ENCODE assay signal across 8 mouse cellular contexts in genomic region chr8:46552441-46552765, GRCm38 (mm10). TPM values are rescaled to one million over a fixed set of nuclear protein-coding genes. Genes with fewer than 3 reads are reported as not detected.
DNase-seq lines count a peak whose midpoint lies in the region; ATAC-seq and TF ChIP-seq lines count a peak whose summit lies in the region.

No protein-coding gene starts in this region.

- 3% methylated on average over 10 of the region's 10 CpGs for WGBS in embryonic facial prominence, embryonic 12.5 days
- 3% methylated on average over 10 of the region's 10 CpGs for WGBS in hindbrain, embryonic 14.5 days
- WGBS in liver, postnatal 0 days (ENCODE audit: insufficient replicate concordance), result 2% methylated on average over 10 of the region's 10 CpGs
- 3% methylated on average over 10 of the region's 10 CpGs for WGBS in stomach, embryonic 16.5 days

- no peaks in the 10 kb centered on the region for H3K9me3 ChIP-seq in E14TG2a.4 (ENCODE audit: low read length)
- H3K9me3 ChIP-seq in embryonic facial prominence, embryonic 12.5 days, result no peaks in the 10 kb centered on the region
- H3K9me3 ChIP-seq in hindbrain, embryonic 14.5 days (ENCODE audit: control insufficient read depth, low read length), result no peaks in the 10 kb centered on the region
- no peaks in the 10 kb centered on the region for H3K9me3 ChIP-seq in liver, postnatal 0 days (ENCODE audit: low read length)
- no peaks in the 10 kb centered on the region for H3K9me3 ChIP-seq in stomach, embryonic 16.5 days (replicated peaks; ENCODE audit: control insufficient read depth, low read length)

- DNase-seq in cerebellum, adult 11-12 months, result peak; percentile 57
- no peak for DNase-seq in cerebellum, postnatal 4 days (ENCODE audit: low spot score in 2 of 2)
- no peak for DNase-seq in hindbrain, embryonic 14.5 days (ENCODE audit: low spot score)
- DNase-seq in liver, postnatal 0 days, result peak; percentile 76
- DNase-seq in left cerebral cortex, adult 11 months (ENCODE audit: low spot score), result no peak

- TF ChIP-seq CTCF in E14TG2a.4 (conservative IDR thresholded peaks at IDR 0.05; ENCODE audit: low read length), result no peak
- no peak for TF ChIP-seq CTCF in liver, postnatal 0 days (IDR thresholded peaks at IDR 0.05; ENCODE audit: low read depth)

- H3K9ac ChIP-seq in embryonic facial prominence, embryonic 12.5 days, result peak overlapping the region; percentile 55
- H3K9ac ChIP-seq in hindbrain, embryonic 14.5 days, result peak overlapping the region; percentile 45
- peak overlapping the region; percentile 69 for H3K9ac ChIP-seq in liver, postnatal 0 days (replicated peaks)
- peak overlapping the region; percentile 79 for H3K9ac ChIP-seq in stomach, embryonic 16.5 days (ENCODE audit: low read length)

- H3K27me3 ChIP-seq in E14TG2a.4 (ENCODE audit: insufficient read depth, low read length), result no peaks in the 10 kb centered on the region
- no peaks in the 10 kb centered on the region for H3K27me3 ChIP-seq in embryonic facial prominence, embryonic 12.5 days
- H3K27me3 ChIP-seq in hindbrain, embryonic 14.5 days (ENCODE audit: control insufficient read depth, insufficient read depth, low read length), result no peaks in the 10 kb centered on the region
- H3K27me3 ChIP-seq in liver, postnatal 0 days (ENCODE audit: insufficient read depth, low read length), result no peaks in the 10 kb centered on the region
- H3K27me3 ChIP-seq in stomach, embryonic 16.5 days (ENCODE audit: control insufficient read depth, insufficient read depth, low read length), result no peaks in the 10 kb centered on the region

- peak overlapping the region; percentile 96 for H3K4me3 ChIP-seq in E14TG2a.4 (replicated peaks; ENCODE audit: low read length)
- peak overlapping the region; percentile 71 for H3K4me3 ChIP-seq in embryonic facial prominence, embryonic 12.5 days
- H3K4me3 ChIP-seq in hindbrain, embryonic 14.5 days (replicated peaks; ENCODE audit: low read length), result peak overlapping the region; percentile 60
- H3K4me3 ChIP-seq in liver, postnatal 0 days (ENCODE audit: low read depth, low read length), result peak overlapping the region; percentile 73
- peak overlapping the region; percentile 87 for H3K4me3 ChIP-seq in stomach, embryonic 16.5 days (replicated peaks; ENCODE audit: low read length)

- TF ChIP-seq EP300 in liver, postnatal 0 days (IDR thresholded peaks at IDR 0.05; ENCODE audit: low read depth), result no peak

- H3K36me3 ChIP-seq in E14TG2a.4 (ENCODE audit: insufficient read depth, low read length), result peaks cover 27% of the 10 kb centered on the region
- peaks cover 12% of the 10 kb centered on the region; the same call in 1 of the 2 replicates for H3K36me3 ChIP-seq in embryonic facial prominence, embryonic 12.5 days
- H3K36me3 ChIP-seq in hindbrain, embryonic 14.5 days (replicated peaks; ENCODE audit: control insufficient read depth, insufficient read depth), result no peaks in the 10 kb centered on the region
- peaks cover 11% of the 10 kb centered on the region; the same call in 1 of the 2 replicates for H3K36me3 ChIP-seq in liver, postnatal 0 days (replicated peaks; ENCODE audit: insufficient read depth, low read length)
- peaks cover 6% of the 10 kb centered on the region; the same call in 1 of the 2 replicates for H3K36me3 ChIP-seq in stomach, embryonic 16.5 days (ENCODE audit: control insufficient read depth, insufficient read depth, low read length)

- no peak overlapping the region for H3K27ac ChIP-seq in embryonic facial prominence, embryonic 12.5 days
- no peak overlapping the region for H3K27ac ChIP-seq in hindbrain, embryonic 14.5 days
- peak overlapping the region; percentile 82 for H3K27ac ChIP-seq in liver, postnatal 0 days (ENCODE audit: low read depth)
- peak overlapping the region; percentile 57; the same call in 1 of the 2 replicates for H3K27ac ChIP-seq in stomach, embryonic 16.5 days (ENCODE audit: low read length)

- peaks cover 22% of the 10 kb centered on the region for H3K4me1 ChIP-seq in E14TG2a.4 (replicated peaks; ENCODE audit: low read depth, low read length)
- peaks cover 11% of the 10 kb centered on the region for H3K4me1 ChIP-seq in embryonic facial prominence, embryonic 12.5 days
- H3K4me1 ChIP-seq in hindbrain, embryonic 14.5 days (replicated peaks; ENCODE audit: control insufficient read depth, insufficient read depth, low read length), result peaks cover 10% of the 10 kb centered on the region
- H3K4me1 ChIP-seq in liver, postnatal 0 days (ENCODE audit: insufficient read depth), result peaks cover 9% of the 10 kb centered on the region
- H3K4me1 ChIP-seq in stomach, embryonic 16.5 days (ENCODE audit: control insufficient read depth, insufficient read depth, low read length), result peaks cover 9% of the 10 kb centered on the region

- no peak for ATAC-seq in embryonic facial prominence, embryonic 12.5 days (ENCODE audit: insufficient number of reproducible peaks, insufficient read depth, low FRiP score, low TSS enrichment)
- ATAC-seq in hindbrain, embryonic 14.5 days (ENCODE audit: low FRiP score), result no peak
- no peak for ATAC-seq in liver, postnatal 0 days
- ATAC-seq in stomach, embryonic 16.5 days (ENCODE audit: insufficient read depth, low FRiP score), result no peak

- peak overlapping the region; percentile 81 for H3K4me2 ChIP-seq in embryonic facial prominence, embryonic 12.5 days (replicated peaks)
- H3K4me2 ChIP-seq in hindbrain, embryonic 14.5 days (replicated peaks), result peak overlapping the region; percentile 68
- peak overlapping the region; percentile 80 for H3K4me2 ChIP-seq in liver, postnatal 0 days (ENCODE audit: low read depth, low read length)
- peak overlapping the region; percentile 72 for H3K4me2 ChIP-seq in stomach, embryonic 16.5 days (ENCODE audit: low read depth, low read length)

RNA-seq across cellular contexts. Expression of gene Cenpu, which starts 0.6 kb away (rescaled TPM):
- 16.4 and 17.7 TPM in 2 replicates for polyA plus RNA-seq in embryonic facial prominence, embryonic 12.5 days (2016; fragmentation: Nextera tagmentation; extraction: Ambion mirVana)
- 6.2 and 9.1 TPM in 2 replicates for polyA plus RNA-seq in hindbrain, embryonic 14.5 days (2014; fragmentation: Nextera tagmentation; extraction: Ambion mirVana)
- polyA plus RNA-seq in liver, postnatal 0 days (2015; fragmentation: Nextera tagmentation; extraction: Ambion mirVana), result 8.2 and 9.7 TPM in 2 replicates
- 11.2 and 15.1 TPM in 2 replicates for polyA plus RNA-seq in stomach, embryonic 16.5 days (2015; fragmentation: Nextera tagmentation; extraction: Ambion mirVana)

Comparison
In these comparisons a context has a peak if more than half of its experiments do, and no peak if none do; other contexts are left out.
1. DNase-seq: peak in cerebellum, adult 11-12 months (single experiment) and liver, postnatal 0 days (single experiment); none in cerebellum, postnatal 4 days (0 of 2), hindbrain, embryonic 14.5 days (single experiment) and left cerebral cortex, adult 11 months (single experiment).
2. H3K27ac ChIP-seq: peak in liver, postnatal 0 days (single experiment) and stomach, embryonic 16.5 days (single experiment); none in embryonic facial prominence, embryonic 12.5 days (single experiment) and hindbrain, embryonic 14.5 days (single experiment).
3. Peak in every context shown above with its lines, with median percentiles within 50 percentile points of each other: H3K4me3 ChIP-seq, H3K4me2 ChIP-seq and H3K9ac ChIP-seq.